Mouse (Mus musculus) hindbrain, embryonic 11.5 days (tissue): ENCODE data around the gene Gpr75. TPM values are rescaled to one million over a fixed set of nuclear protein-coding genes. Genes with fewer than 3 reads are reported as not detected.

Experiments
- ATAC-seq: fragments of 200-750 bp; cut with Nextera tagmentation; 2 replicates; pipeline ENCODE4 v1.8.0; 2017; ENCODE audit warnings: mild to moderate bottlenecking, moderate TSS enrichment, moderate library complexity; ENCODE audit not compliant: low FRiP score
- DNase-seq: peaks from one replicate; pipeline ENCODE4 v3.0.0-alpha.2; 2015; ENCODE audit warnings: low spot score
- H3K27ac ChIP-seq: fragments of 300-500 bp; sonication (generic); 2 replicates; pipeline ENCODE4 v1.5.1; 2014; ENCODE audit warnings: mild to moderate bottlenecking, low read depth, low read length
- H3K27me3 ChIP-seq: fragments of 300-500 bp; sonication (generic); 2 replicates; pipeline ENCODE4 v1.6.1; 2014; ENCODE audit warnings: mild to moderate bottlenecking, low read length, moderate library complexity, mixed read lengths; ENCODE audit not compliant: control insufficient read depth, insufficient read depth
- H3K36me3 ChIP-seq: fragments of 300-500 bp; sonication (generic); 2 replicates; pipeline ENCODE4 v1.6.1; 2014; ENCODE audit warnings: mild to moderate bottlenecking, low read length, moderate library complexity, mixed read lengths; ENCODE audit not compliant: control insufficient read depth, insufficient read depth
- H3K4me1 ChIP-seq: fragments of 300-500 bp; sonication (generic); replicated peaks from 2 replicates; pipeline ENCODE4 v1.6.1; 2014; ENCODE audit warnings: low read length, mixed read lengths; ENCODE audit not compliant: control insufficient read depth, insufficient read depth
- H3K4me2 ChIP-seq: fragments of 300-500 bp; sonication (generic); replicated peaks from 2 replicates; pipeline ENCODE4 v1.6.1; 2014; ENCODE audit warnings: mild to moderate bottlenecking, low read depth, low read length
- H3K4me3 ChIP-seq: fragments of 300-500 bp; sonication (generic); 2 replicates; pipeline ENCODE4 v1.5.1; 2014; ENCODE audit warnings: low read depth, low read length
- H3K9ac ChIP-seq: fragments of 300-500 bp; sonication (generic); 2 replicates; pipeline ENCODE4 v1.6.1; 2014; ENCODE audit warnings: low read depth, low read length
- H3K9me3 ChIP-seq: fragments of 300-500 bp; sonication (generic); 2 replicates; pipeline ENCODE4 v1.6.1; 2016; ENCODE audit warnings: low read length; ENCODE audit not compliant: control insufficient read depth
- WGBS: fragments of 180-500 bp; shearing (Covaris S2); extraction: QIAGEN DNeasy Blood & Tissue Kit; methylation state at CpG from one replicate; pipeline ENCODE4 v1.1.7; 2014; 5-methylcytosine and 5-hydroxymethylcytosine counted together
- polyA plus RNA-seq: library from polyadenylated mRNA; unstranded; fragments of >200 nt; fragmentation: Nextera tagmentation; extraction: Ambion mirVana; gene quantifications from 2 replicates; pipeline ENCODE4 v1.2.1, GENCODE M21; 2014

Gpr75 gene
- polyA plus RNA-seq = 1.2 and 1.7 TPM in 2 replicates

DNA sequence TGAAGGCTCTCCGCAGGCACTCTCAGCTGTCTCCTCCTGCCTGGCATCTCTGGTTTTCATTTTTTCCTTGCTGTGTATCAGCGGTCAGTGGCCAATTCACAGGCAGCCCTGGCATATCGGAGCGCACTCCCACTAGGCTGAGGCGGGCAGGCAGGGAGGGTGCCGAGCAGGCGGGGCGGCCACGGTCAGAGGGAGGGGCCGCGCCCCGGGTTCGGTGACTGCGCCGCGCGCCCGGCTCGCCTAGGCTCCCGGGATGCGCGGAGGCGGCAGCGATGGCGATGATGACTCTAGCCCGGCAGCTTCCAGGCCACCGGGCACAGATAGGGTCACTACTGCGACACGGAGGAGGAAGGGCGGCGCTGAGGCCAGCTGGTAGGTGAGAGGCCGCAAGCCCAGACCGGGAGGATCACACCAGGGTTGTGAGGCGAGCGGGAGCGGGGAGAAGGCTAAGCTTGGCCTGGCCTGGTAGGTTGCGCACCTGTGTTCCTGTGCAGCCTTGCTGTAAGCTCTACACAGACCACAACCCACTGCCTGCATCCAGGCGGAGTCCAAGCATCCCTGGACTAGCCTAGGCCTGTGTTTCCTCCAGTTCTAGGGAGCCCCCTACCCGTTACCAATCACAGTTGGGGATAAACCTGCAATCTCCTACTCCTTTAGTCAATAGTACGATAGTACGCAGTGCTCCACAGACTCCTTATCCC is at the start of gene Gpr75, which contains the start of gene Asb3:
Gene Gpr75, plus strand, starts transcription at position 188 of the 701 bp plus-strand sequence.
Gene Asb3, plus strand, starts transcription at position 246 of the 701 bp plus-strand sequence.
- H3K9ac ChIP-seq = peak within 1 kb of the TSS; percentile 62
- peak within 1 kb of the TSS; percentile 42 for H3K4me3 ChIP-seq
- H3K9me3 ChIP-seq = no peaks in the 10 kb centered on the region
- H3K4me1 ChIP-seq = no peaks in the 10 kb centered on the region; the same call in 1 of the 2 replicates
- WGBS = 4% methylated on average over 41 of the region's 41 CpGs
- DNase-seq (peak; percentile 65), ATAC-seq (peak; percentile 95)
- H3K36me3 ChIP-seq = no peaks in the 10 kb centered on the region; the same call in 1 of the 2 replicates
- H3K4me2 ChIP-seq = peak within 1 kb of the TSS; percentile 83
- H3K27me3 ChIP-seq = no peaks in the 10 kb centered on the region
- H3K27ac ChIP-seq = no peak within 1 kb of the TSS

- Histone ChIP-seq H3K4me2 (no peak overlapping the region), H3K4me1 (no peaks in the 10 kb centered on the region), H3K4me3 (no peak overlapping the region), H3K27ac (no peak overlapping the region), H3K9me3 (no peaks in the 10 kb centered on the region), H3K36me3 (no peaks in the 10 kb centered on the region), H3K9ac (no peak overlapping the region), H3K27me3 (no peaks in the 10 kb centered on the region)
- DNase-seq (no peak), ATAC-seq (no peak)
- WGBS = 97% methylated on average over 2 of the region's 2 CpGs
These were observed 46.4 kb upstream of the Gpr75 start for GRCm38 (mm10) chr11:30838793-30839192.

DNA sequence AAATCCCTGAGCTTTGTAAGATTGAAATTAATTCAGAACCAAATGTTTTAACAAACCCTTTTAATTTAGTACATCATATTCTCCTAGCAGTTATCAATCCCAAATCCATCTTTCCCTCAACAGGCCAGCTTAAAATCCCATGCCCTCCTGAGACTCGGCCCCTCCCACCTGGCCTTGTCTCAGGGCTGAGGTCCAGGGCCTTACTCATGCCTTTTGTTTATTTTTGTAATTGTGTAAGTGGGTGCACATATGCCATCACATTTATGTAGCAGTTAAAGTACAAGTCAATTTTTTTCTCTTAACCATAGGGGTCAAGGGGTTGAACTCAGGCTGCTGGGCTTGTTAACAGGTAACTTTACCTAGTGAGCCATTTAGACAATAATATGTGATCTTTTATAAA is 40.8 kb upstream of the Gpr75 start:
- Histone ChIP-seq H3K27me3 (no peaks in the 10 kb centered on the region), H3K4me1 (no peaks in the 10 kb centered on the region), H3K36me3 (0 out of 2 replicates have a peak, but pooled peaks cover 4% of the 10 kb centered on the region), H3K27ac (no peak overlapping the region), H3K4me3 (no peak overlapping the region), H3K9me3 (no peaks in the 10 kb centered on the region), H3K4me2 (no peak overlapping the region), H3K9ac (no peak overlapping the region)
- no peak for ATAC-seq
- no peak for DNase-seq
- 90% methylated on average over 1 of the region's 1 CpGs for WGBS

DNA sequence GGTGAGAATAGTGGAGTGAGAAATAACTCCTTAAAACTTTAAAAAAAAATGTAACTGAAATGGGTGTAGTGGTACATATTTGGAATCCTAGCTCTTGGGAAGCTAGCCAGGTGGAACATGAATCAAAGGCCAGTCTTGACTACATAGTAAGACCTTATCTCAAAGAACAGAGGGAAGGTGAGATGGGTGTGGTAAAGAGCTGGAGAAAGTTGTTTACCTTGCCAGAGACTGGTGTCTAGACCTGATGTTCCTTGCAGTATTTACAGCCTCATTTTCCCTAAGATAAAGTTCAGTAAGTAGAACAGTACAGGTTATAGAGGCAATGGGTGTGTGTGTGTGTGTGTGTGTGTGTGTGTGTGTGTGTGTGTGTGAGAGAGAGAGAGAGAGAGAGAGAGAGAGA is 12.7 kb upstream of the Gpr75 start:
- H3K9me3 ChIP-seq = no peaks in the 10 kb centered on the region
- no peak overlapping the region for H3K4me3 ChIP-seq
- no peak overlapping the region for H3K4me2 ChIP-seq
- no peak for ATAC-seq
- no peaks in the 10 kb centered on the region for H3K4me1 ChIP-seq
- 0 out of 2 replicates have a peak, but pooled peaks cover 7% of the 10 kb centered on the region for H3K36me3 ChIP-seq
- no peak for DNase-seq
- H3K9ac ChIP-seq = no peak overlapping the region
- H3K27ac ChIP-seq = no peak overlapping the region
- H3K27me3 ChIP-seq = no peaks in the 10 kb centered on the region

DNA sequence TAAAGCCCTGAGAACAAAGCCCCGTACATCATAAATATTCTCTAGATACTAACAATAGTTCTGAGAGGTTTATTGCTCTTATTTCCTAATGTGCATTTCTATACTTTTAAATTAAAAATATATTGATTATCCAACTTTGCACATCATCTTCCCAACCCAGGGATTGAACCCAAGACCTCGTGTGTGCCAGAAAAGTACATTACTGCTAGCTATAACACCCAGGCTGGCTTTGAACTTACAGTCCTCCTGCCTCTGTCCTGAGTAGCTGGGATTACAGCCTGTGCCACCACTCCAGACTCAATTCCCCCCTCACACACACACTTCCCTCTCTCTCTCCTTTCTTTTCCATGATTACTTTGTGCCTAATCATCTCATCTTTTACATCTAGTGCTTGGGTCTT is 3.0 kb downstream of the Gpr75 start:
- DNase-seq (no peak), ATAC-seq (no peak)
- 83% methylated on average over 2 of the region's 2 CpGs for WGBS

GRCm38 (mm10) chr11:30896201-30896600 is 11.0 kb downstream of the Gpr75 start:
- Histone ChIP-seq H3K27me3 (no peaks in the 10 kb centered on the region), H3K9ac (no peak overlapping the region), H3K27ac (no peak overlapping the region), H3K9me3 (no peaks in the 10 kb centered on the region), H3K4me2 (no peak overlapping the region), H3K36me3 (no peaks in the 10 kb centered on the region), H3K4me1 (no peaks in the 10 kb centered on the region), H3K4me3 (no peak overlapping the region)
- WGBS = 78% methylated on average over 1 of the region's 1 CpGs
- DNase-seq (no peak), ATAC-seq (no peak)

More for the DNA sequence above, 3.0 kb downstream of the Gpr75 start:
- Histone ChIP-seq H3K9me3 (no peaks in the 10 kb centered on the region), H3K27me3 (no peaks in the 10 kb centered on the region), H3K27ac (no peak overlapping the region), H3K9ac (no peak overlapping the region), H3K36me3 (no peaks in the 10 kb centered on the region), H3K4me1 (no peaks in the 10 kb centered on the region; the same call in 1 of the 2 replicates), H3K4me2 (no peak overlapping the region), H3K4me3 (no peak overlapping the region)

DNA sequence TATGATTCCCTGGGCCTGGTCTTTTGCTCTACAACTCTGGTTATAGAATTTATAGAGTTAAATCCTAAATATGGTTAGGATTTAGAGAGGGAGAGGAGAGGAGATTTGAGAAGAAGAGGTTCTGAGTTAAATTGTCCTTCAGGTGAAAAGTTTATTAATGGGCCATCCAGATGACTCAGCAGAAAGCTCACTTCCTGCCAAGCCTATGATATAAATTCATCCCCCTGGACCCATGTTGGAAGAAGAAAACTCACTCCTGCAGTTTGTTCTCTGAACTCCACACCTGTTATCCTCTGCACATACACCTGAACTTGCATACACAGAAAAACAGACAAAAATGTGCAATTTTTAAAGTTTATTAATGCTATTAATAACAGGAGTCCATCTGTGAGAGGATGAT is 14.2 kb downstream of the Gpr75 start:
- no peak overlapping the region for H3K4me2 ChIP-seq
- no peak for DNase-seq
- H3K36me3 ChIP-seq = no peaks in the 10 kb centered on the region
- no peak overlapping the region for H3K27ac ChIP-seq
- H3K4me1 ChIP-seq = no peaks in the 10 kb centered on the region
- no peak overlapping the region for H3K9ac ChIP-seq
- no peak for ATAC-seq
- no peak overlapping the region for H3K4me3 ChIP-seq
- no peaks in the 10 kb centered on the region for H3K9me3 ChIP-seq
- H3K27me3 ChIP-seq = no peaks in the 10 kb centered on the region

DNA sequence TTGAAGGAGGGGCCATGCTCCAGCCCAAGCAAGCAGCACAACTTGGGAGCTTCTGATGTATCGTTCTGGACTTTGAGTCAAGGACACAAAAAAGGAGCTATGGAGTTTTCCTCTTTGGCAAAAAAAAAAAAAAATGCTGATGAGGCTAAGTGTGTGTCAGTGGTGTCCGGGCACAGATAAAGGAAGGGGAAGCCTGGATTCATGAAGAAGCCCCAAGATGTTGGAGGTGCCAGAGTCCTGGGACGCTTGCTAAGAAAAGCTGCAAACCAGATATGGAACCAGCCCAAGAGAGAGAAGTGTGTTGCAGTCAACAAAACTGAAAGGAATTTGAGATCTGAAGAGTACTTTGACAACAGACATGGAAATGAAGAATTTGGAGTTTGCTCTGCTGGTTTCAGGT is 27.2 kb downstream of the Gpr75 start:
- H3K4me3 ChIP-seq = no peak overlapping the region
- 86% methylated on average over 3 of the region's 3 CpGs for WGBS
- no peak overlapping the region for H3K9ac ChIP-seq
- no peaks in the 10 kb centered on the region for H3K9me3 ChIP-seq
- H3K4me1 ChIP-seq = no peaks in the 10 kb centered on the region
- H3K27me3 ChIP-seq = no peaks in the 10 kb centered on the region
- H3K4me2 ChIP-seq = no peak overlapping the region
- no peaks in the 10 kb centered on the region for H3K36me3 ChIP-seq
- ATAC-seq = no peak
- no peak for DNase-seq
- no peak overlapping the region for H3K27ac ChIP-seq

GRCm38 (mm10) chr11:30920641-30921040 is 35.5 kb downstream of the Gpr75 start:
- 86% methylated on average over 1 of the region's 1 CpGs for WGBS
- no peaks in the 10 kb centered on the region for H3K36me3 ChIP-seq
- no peaks in the 10 kb centered on the region for H3K27me3 ChIP-seq
- H3K9me3 ChIP-seq = no peaks in the 10 kb centered on the region
- H3K4me3 ChIP-seq = no peak overlapping the region
- ATAC-seq = no peak
- no peak overlapping the region for H3K4me2 ChIP-seq
- no peaks in the 10 kb centered on the region for H3K4me1 ChIP-seq
- H3K27ac ChIP-seq = no peak overlapping the region
- no peak for DNase-seq
- no peak overlapping the region for H3K9ac ChIP-seq
